Mouse (Mus musculus) megakaryocyte, embryonic 14.5 days (primary cell): ENCODE data around the gene Rps18.

Experiments
- FLI1 ChIP-seq: IDR thresholded peaks from 2 replicates; pipeline ENCODE4 v1.6.1; 2012; ENCODE audit warnings: low read length, inconsistent platforms, mixed read lengths
- GATA1 ChIP-seq: IDR thresholded peaks from 3 replicates; pipeline ENCODE4 v1.6.1; 2012; ENCODE audit warnings: mixed read lengths, low read length, inconsistent platforms, borderline replicate concordance

- TF ChIP-seq GATA1 (no peak), FLI1 (no peak)
Observed at GRCm38 (mm10) chr17:33953961-33954565, 1.7 kb downstream of the Rps18 start.
